Mouse (Mus musculus): ENCODE measurements around the gene Jak3.
A peak's percentile ranks its signal among the peaks of the same experiment; 100 is the strongest.
"Not testable (repeated sequence)": the region's sequence is repeated elsewhere in the genome, so short reads cannot be mapped to it uniquely, and the experiment has no call there.

Gene Jak3

GRCm38 (mm10) chr8:71687616-71688015, 11.5 kb downstream of the Jak3 start:
- no peak for DNase-seq (ENCODE audit: low spot score)

DNA sequence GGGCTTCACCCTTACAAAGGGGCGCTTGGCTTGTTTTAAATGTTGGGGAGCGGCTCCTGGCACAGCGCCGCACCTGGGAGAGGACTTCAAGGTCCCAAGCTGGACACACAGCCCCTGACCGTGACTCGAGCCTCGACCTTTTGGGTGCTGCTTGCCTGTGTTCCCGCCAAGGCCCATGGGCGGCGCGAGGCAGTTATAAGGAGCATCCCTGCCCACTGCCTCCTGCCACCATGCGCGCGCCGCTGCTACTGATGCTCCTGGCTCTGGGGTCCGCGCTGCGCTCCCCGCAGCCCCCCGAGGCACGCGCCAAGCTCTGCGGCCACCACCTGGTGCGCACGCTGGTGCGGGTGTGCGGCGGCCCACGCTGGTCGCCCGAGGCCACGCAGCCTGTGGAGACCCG, 12.9 kb downstream of the Jak3 start, which contains the start of gene Insl3:
Gene Insl3 (plus strand): TSS at position 187 of the 400 bp plus-strand sequence.
- no peak for DNase-seq (ENCODE audit: low spot score)

DNA sequence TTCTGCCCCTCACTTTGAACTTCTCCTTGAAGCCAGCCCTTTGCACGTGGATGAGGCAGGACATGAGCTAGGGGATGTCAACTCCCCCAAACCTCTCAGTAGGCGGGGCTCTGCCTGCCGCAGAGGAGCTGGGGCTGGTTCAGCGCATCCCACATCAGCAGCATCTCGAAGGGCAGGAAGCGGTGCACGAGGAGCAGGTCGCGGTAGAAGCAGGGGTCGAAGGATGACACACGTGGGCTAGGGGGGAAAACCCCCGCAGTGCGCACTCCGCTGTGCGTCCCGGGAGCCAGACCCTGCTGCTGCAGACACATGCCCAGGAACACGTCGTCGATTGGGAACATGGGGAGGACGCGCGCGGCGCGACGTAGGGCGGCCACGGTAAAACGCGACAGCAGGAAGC, 16.4 kb downstream of the Jak3 start:
- DNase-seq (ENCODE audit: low spot score): no peak

DNA sequence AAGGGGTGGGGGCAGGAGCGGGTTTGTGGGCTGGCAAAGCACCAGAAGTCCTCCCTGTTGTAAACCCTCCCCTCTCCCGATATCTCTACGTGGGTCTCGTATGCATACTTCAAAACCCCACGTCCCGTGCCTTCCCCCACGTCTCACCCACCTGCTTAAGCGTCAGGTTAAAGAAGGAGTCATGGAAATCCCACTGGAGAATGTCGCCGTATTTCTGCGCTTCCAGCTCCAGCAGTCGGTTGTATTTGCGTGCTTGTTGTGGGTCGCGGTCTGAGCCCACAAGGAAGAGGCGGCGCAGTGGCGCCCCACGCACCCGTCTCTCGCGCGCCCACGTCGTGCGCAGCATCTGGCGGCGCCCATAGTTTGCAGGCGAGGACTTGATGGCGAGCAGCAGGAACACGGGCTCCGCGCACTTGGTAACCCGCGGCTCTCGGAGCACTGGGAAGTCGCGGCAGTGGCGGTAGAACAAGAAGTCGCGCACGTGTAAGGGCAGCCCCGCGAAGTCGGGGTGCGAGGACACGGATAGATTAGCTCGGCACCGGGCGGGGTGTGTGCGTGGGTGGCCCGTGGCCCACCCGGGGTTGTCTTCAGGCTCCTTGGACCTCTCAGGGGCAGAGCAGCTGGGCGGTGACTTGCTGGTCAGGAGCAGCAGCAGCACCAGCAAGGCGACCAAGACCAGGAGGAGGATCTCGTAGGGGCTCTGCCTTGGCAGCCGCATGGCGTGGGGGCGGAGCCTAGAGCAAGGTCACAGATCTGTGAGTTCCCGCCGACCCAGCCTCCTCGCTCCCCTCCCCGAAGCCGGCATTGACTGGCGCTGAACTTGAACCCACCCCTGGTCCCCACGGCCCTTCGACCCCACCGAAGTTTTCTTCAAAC, 17.3 kb downstream of the Jak3 start:
- DNase-seq (ENCODE audit: low spot score): no peak

- DNase-seq (ENCODE audit: low spot score): not testable (repeated sequence)
Observed at GRCm38 (mm10) chr8:71695456-71695855, 19.4 kb downstream of the Jak3 start.

- no peak for DNase-seq (ENCODE audit: low spot score)
Observed at GRCm38 (mm10) chr8:71700493-71701269, 24.6 kb downstream of the Jak3 start.

DNA sequence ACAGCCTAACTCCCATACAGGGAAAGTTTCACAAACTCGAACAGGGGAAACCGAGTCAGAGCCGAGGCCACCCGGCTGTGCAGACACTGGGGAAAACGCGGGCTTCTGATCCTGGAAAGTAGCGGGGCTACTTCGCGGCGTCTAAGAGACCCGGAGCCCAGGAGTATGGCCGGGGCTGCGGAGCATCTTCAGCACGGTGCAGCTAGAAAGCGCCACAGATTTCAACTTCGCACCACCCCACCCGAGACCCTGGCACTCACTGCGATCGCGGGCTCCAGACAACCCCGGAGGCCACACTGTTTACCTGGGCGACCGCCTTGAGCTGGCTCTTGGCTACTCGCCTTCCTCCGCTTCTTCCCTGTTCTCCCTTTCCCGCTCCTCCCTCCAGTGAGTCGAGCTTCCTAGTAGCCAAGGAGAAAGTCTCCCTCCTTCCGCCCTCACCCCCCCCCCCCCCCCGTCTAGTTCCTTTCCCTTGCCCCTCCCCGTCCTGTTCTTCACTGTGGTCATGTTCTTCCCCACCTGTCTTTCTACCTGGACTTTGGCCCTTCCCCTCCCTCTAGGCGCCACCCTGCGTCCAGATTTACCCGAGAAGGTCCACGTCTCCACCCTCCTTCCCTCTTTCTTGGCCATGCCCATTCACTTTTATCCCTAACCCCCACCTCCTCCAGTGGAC, 25.5 kb downstream of the Jak3 start, which contains the start of gene B3gnt3:
Gene B3gnt3 (minus strand): TSS at position 376 of the 673 bp plus-strand sequence.
- no peak for DNase-seq (ENCODE audit: low spot score)

DNA sequence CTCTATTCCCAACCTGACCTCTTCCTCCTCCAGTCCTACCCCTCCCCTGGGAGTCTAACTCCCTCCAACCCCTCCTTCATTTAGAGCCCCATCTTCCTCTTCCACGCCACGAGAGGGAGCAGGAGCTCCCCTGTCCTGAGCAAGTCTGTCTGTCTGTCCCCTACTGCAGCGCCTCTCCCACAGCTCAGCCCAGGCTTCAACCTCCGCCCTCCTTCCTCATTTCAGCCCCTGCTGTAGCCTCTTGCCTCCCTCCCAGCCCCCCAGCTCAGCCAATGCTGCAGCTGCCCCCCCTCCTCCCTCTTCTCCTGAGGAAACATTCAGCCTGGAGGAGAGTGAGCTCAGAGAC, 26.0 kb downstream of the Jak3 start:
- no peak for DNase-seq (ENCODE audit: low spot score)

- no peak for DNase-seq (ENCODE audit: low spot score)
Observed at GRCm38 (mm10) chr8:71702923-71703322, 26.8 kb downstream of the Jak3 start.

DNA sequence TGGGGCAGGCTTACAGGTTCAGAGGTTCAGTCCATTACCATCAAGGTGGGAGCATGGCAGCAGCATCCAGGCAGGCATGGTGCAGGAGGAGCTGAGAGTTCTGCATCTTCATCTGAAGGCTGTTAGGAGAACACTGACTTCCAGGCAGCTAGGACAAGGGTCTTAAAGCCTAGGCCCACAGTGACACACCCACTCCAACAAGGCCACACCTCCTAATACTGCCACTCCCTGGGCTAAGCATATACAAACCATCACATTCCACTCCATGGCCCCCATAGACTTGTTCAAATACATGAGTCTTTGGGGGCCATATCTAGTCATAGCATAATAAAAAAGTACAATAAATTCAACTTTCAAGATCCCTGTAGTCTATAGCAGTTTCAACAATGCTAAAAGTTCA, 27.3 kb downstream of the Jak3 start:
- not testable (repeated sequence) for DNase-seq (ENCODE audit: low spot score)

DNA sequence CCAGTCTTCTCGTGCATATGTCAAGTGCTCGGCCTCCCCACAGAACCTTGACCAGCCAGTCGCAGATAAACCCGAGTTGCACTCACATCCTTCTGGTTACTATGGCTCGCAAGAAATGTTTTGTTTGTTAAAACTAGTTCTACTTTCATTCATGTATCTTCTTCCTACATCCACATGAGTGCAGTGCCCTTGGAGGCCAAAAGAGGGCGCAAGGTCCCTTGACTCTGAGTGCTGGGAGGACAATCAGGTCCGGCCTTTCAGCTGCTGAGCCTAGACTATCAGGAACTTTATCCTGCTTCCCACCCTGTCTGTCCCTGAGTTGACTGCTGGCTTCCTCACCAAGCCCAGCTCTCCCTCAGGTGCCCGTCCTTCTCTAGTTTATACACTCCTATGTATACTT, 31.8 kb downstream of the Jak3 start:
- peak; percentile 74 for DNase-seq (ENCODE audit: low spot score)

DNA sequence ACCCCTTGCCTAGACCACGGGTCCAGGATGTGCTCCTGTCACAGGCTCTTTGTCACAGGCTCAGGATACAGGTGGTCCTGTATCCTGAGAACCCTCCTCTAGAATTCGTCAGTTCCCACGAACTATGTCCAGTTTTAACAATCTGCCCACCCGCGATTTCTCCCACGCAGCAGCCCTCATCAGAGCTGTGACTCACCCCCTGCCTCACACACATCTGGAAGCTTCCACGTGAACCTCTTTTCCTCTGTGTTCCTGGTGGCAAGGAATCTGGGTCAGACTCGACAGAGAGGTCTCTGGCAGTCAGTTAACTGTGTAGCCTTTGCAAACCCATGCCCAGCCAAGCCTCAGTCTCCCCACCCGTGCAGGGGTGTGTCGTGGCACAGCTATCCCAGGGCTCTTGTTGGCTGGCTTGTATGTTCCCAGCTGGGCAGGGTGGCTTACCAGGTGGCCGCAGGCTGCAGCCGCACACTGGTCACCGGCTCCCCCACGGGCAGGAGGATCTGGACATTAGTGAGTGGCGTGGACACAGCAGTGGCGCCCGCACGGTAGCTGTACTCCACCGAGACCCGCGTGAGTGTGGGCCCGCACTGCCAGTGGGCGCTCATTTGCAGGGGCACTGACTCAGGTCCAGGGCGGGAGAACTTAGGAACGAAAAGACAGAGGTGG, 33.2 kb downstream of the Jak3 start:
- DNase-seq (ENCODE audit: low spot score): no peak

DNA sequence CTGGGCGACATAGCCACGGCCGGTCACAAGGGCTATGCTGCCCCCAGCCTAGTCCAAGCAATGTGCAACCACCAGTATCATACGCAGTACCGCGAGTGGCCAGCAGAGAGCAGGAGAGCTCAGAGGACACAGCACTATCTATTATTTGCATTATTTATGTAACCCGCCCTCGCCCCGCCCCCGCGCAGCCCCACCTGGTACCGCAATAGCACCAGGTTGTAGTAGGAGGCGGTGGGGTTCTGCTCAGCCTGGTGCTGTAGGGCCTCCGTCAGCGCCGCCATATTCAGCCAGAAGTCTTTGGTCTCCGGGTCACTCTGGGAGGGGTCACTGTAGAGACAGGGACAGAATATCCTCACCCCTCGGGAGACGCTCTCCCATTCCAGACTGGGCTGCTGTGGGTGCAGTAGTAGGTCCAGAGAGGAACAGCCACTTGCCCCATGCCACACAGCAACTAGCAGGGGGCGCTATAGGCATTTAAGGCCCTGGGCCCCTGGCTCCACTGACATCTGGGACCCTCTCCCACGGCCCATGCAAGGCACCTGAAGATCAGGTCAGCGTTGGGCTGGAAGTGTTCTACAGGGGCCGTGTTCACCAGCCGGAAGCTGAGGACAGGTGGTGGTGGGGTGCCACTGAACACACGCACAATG, 33.8 kb downstream of the Jak3 start:
- DNase-seq (ENCODE audit: low spot score): peak; percentile 92

DNA sequence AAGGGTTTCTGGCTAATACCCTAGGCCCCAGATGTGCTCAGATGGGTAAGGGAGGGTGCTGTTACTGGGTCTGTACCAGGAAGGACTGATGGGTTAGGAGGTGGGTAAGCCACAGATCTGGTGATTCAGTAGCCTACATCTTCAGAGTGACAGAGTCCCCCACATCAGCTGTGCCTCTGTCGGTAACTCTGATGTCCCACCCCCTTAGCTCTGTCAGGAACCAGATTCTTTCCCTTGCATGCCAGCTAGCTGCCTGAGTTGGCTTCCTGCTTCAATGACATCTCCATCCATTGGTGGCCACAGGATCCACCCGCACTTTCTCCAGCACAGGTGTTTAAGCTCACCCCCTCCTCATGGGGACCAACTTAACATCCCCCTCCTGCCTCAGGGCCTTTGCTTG, 35.5 kb downstream of the Jak3 start:
- no peak for DNase-seq (ENCODE audit: low spot score)

DNA sequence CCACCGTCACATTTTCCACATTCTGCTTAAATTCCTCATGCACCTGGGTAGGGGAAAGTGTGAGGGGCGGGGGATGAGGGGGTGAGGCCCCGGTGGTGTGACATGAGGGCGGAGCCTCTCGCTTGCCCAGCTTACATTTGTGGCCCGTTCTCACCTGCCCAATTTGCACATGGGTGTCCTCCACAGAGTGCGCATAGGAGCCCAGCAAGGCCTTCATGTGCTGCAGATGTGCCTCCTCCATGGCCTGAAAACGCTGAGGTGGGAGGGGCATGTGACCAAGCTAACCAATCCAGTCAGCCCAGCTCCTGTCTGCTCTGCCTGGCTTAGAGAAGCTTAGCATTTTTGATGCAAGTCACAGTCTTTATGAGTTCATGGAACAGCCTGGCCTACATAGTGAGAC, 39.4 kb downstream of the Jak3 start:
- no peak for DNase-seq (ENCODE audit: low spot score)

- no peak for DNase-seq (ENCODE audit: low spot score)
Observed at GRCm38 (mm10) chr8:71716561-71717053, 40.5 kb downstream of the Jak3 start.

- no peak for DNase-seq (ENCODE audit: low spot score)
Observed at GRCm38 (mm10) chr8:71717096-71717495, 41.0 kb downstream of the Jak3 start.

DNA sequence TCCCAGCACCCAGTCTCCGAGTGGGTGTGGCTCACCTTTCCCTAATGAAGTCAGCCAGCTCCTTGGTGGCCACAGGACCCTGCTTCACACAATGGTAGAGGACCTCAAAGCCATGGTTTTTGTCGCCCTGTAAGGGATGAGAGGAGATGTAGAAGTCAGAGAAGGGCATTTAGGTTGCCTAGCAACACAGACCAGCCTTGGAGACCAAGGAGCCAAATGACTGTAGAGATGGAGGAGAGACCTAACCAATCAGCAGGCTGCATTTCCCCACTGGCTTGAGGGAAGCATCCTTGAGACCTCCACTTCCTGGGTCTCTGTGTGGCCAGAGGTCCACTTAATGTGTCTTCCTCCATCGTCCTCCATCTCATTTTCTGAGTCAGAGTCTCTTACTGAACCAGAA, 42.2 kb downstream of the Jak3 start:
- no peak for DNase-seq (ENCODE audit: low spot score)

GRCm38 (mm10) chr8:71719218-71719617, 43.1 kb downstream of the Jak3 start:
- DNase-seq (ENCODE audit: low spot score): no peak

- DNase-seq (ENCODE audit: low spot score): peak; percentile 91
Observed at GRCm38 (mm10) chr8:71719928-71720457, 43.9 kb downstream of the Jak3 start.

- DNase-seq (ENCODE audit: low spot score): no peak
Observed at GRCm38 (mm10) chr8:71723047-71723551, 47.0 kb downstream of the Jak3 start.

Measured in retina, embryonic 14.5 days (tissue).